Mouse (Mus musculus): Measurements from ENCODE around the gene Tmem219. TPM values are rescaled to one million over a fixed set of nuclear protein-coding genes. Genes with fewer than 3 reads are reported as not detected.

Tmem219 gene
- polyA plus RNA-seq, 1 experiment from 2014 or later: 16.5 TPM

DNA sequence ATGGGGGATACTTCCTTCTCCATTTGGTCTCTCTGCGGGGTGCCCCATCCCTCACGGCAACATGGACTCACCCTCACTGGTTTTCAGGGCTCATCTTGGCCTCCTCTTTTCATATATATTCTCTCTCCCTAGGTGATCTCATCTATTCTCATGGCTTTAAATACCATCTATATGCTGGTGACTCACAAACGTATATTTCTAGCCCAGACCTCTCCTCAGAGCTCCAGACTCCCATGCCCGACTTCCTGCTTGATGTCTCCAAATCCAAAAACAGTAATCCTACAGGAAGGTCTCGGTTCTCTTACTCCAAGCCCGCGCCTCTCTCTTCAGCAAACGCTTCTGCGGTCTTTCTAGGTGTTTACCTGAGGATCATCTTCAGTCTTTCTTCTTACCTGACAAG lies 79.4 kb downstream of the Tmem219 start:
- peaks cover 9% of the 10 kb centered on the region for H3K4me1 ChIP-seq (replicated peaks)
- ATAC-seq (ENCODE audit: low read depth): no peak
- no peaks in the 10 kb centered on the region for H3K9me3 ChIP-seq (replicated peaks)
- no peak overlapping the region for H3K4me2 ChIP-seq
- H3K4me3 ChIP-seq (replicated peaks): no peak overlapping the region
- no peaks in the 10 kb centered on the region for H3K36me3 ChIP-seq
- no peak overlapping the region for H3K27ac ChIP-seq
- no peak overlapping the region for H3K9ac ChIP-seq
- no peak for DNase-seq
- H3K27me3 ChIP-seq: peaks cover 45% of the 10 kb centered on the region
- WGBS (ENCODE audit: insufficient replicate concordance): 64% methylated on average over 9 of the region's 9 CpGs

Other genes with a start within 250 kb of the Tmem219 start
- 1.8 and 2.0 TPM in 2 replicates for gene Sult1a1, start 246.5 kb downstream of the Tmem219 start, polyA plus RNA-seq (2015; fragmentation: Nextera tagmentation; extraction: Ambion mirVana)
- gene Bola2, start 227.5 kb downstream of the Tmem219 start, polyA plus RNA-seq (2015; fragmentation: Nextera tagmentation; extraction: Ambion mirVana): 113 and 128 TPM in 2 replicates
- 3.6 and 4.2 TPM in 2 replicates for gene Slx1b, start 227.1 kb downstream of the Tmem219 start, polyA plus RNA-seq (2015; fragmentation: Nextera tagmentation; extraction: Ambion mirVana)
- gene Coro1a, start 215.1 kb downstream of the Tmem219 start, polyA plus RNA-seq (2015; fragmentation: Nextera tagmentation; extraction: Ambion mirVana): 73.1 and 78.7 TPM in 2 replicates
- 19.0 and 19.3 TPM in 2 replicates for gene Mapk3, start 163.3 kb downstream of the Tmem219 start, polyA plus RNA-seq (2015; fragmentation: Nextera tagmentation; extraction: Ambion mirVana)
- gene Gdpd3, start 156.6 kb downstream of the Tmem219 start, polyA plus RNA-seq (2015; fragmentation: Nextera tagmentation; extraction: Ambion mirVana): 0.37 and 0.64 TPM in 2 replicates
- gene Ypel3, start 146.0 kb downstream of the Tmem219 start, polyA plus RNA-seq (2015; fragmentation: Nextera tagmentation; extraction: Ambion mirVana): 68.4 and 77.3 TPM in 2 replicates
- 0.35 and 0.45 TPM in 2 replicates for gene Tbx6, start 141.4 kb downstream of the Tmem219 start, polyA plus RNA-seq (2015; fragmentation: Nextera tagmentation; extraction: Ambion mirVana)
- gene Ppp4c, start 130.4 kb downstream of the Tmem219 start, polyA plus RNA-seq (2015; fragmentation: Nextera tagmentation; extraction: Ambion mirVana): 133 and 141 TPM in 2 replicates
- gene Fam57b, start 125.2 kb downstream of the Tmem219 start, polyA plus RNA-seq (2015; fragmentation: Nextera tagmentation; extraction: Ambion mirVana): 0.10 and 0.13 TPM in 2 replicates
- gene 4930451I11Rik, start 91.3 kb downstream of the Tmem219 start, polyA plus RNA-seq (2015; fragmentation: Nextera tagmentation; extraction: Ambion mirVana): not detected in 2 replicates
- 0.12 and 0.29 TPM in 2 replicates for gene Doc2a, start 75.5 kb downstream of the Tmem219 start, polyA plus RNA-seq (2015; fragmentation: Nextera tagmentation; extraction: Ambion mirVana)
- 17.8 and 18.9 TPM in 2 replicates for gene Hirip3, start 60.9 kb downstream of the Tmem219 start, polyA plus RNA-seq (2015; fragmentation: Nextera tagmentation; extraction: Ambion mirVana)
- gene Ino80e, start 60.5 kb downstream of the Tmem219 start, polyA plus RNA-seq (2015; fragmentation: Nextera tagmentation; extraction: Ambion mirVana): 55.2 and 65.3 TPM in 2 replicates
- 11.6 and 12.9 TPM in 2 replicates for gene Taok2, start 38.2 kb downstream of the Tmem219 start, polyA plus RNA-seq (2015; fragmentation: Nextera tagmentation; extraction: Ambion mirVana)
- gene Kctd13, start 6.0 kb upstream of the Tmem219 start, polyA plus RNA-seq (2015; fragmentation: Nextera tagmentation; extraction: Ambion mirVana): 6.2 and 6.9 TPM in 2 replicates
- not detected in 2 replicates for gene Asphd1, start 26.7 kb upstream of the Tmem219 start, polyA plus RNA-seq (2015; fragmentation: Nextera tagmentation; extraction: Ambion mirVana)
- gene Sez6l2, start 27.6 kb upstream of the Tmem219 start, polyA plus RNA-seq (2015; fragmentation: Nextera tagmentation; extraction: Ambion mirVana): 0.06 and 0.09 TPM in 2 replicates
- 50.7 and 55.5 TPM in 2 replicates for gene Cdipt, start 53.0 kb upstream of the Tmem219 start, polyA plus RNA-seq (2015; fragmentation: Nextera tagmentation; extraction: Ambion mirVana)
- 0.37 and 0.65 TPM in 2 replicates for gene Cdiptos, start 53.2 kb upstream of the Tmem219 start, polyA plus RNA-seq (2015; fragmentation: Nextera tagmentation; extraction: Ambion mirVana)
- 7.8 and 8.6 TPM in 2 replicates for gene Mvp, start 91.7 kb upstream of the Tmem219 start, polyA plus RNA-seq (2015; fragmentation: Nextera tagmentation; extraction: Ambion mirVana)
- gene Pagr1b, start 93.6 kb upstream of the Tmem219 start, polyA plus RNA-seq (2015; fragmentation: Nextera tagmentation; extraction: Ambion mirVana): 0.27 TPM in 1 of 2 replicates, not detected in the other
- gene Pagr1a, start 94.4 kb upstream of the Tmem219 start, polyA plus RNA-seq (2015; fragmentation: Nextera tagmentation; extraction: Ambion mirVana): 38.7 and 50.1 TPM in 2 replicates
- gene Gm42742, start 98.2 kb upstream of the Tmem219 start, polyA plus RNA-seq (2015; fragmentation: Nextera tagmentation; extraction: Ambion mirVana): 5.1 and 11.3 TPM in 2 replicates
- gene Prrt2, start 98.3 kb upstream of the Tmem219 start, polyA plus RNA-seq (2015; fragmentation: Nextera tagmentation; extraction: Ambion mirVana): 0.22 and 0.47 TPM in 2 replicates
- 38.2 and 42.2 TPM in 2 replicates for gene Maz, start 104.1 kb upstream of the Tmem219 start, polyA plus RNA-seq (2015; fragmentation: Nextera tagmentation; extraction: Ambion mirVana)
- 109 and 122 TPM in 2 replicates for gene Kif22, start 119.6 kb upstream of the Tmem219 start, polyA plus RNA-seq (2015; fragmentation: Nextera tagmentation; extraction: Ambion mirVana)
- gene Zg16, start 164.4 kb upstream of the Tmem219 start, polyA plus RNA-seq (2015; fragmentation: Nextera tagmentation; extraction: Ambion mirVana): not detected in 2 replicates
- 7.0 and 7.3 TPM in 2 replicates for gene AI467606, start 168.4 kb upstream of the Tmem219 start, polyA plus RNA-seq (2015; fragmentation: Nextera tagmentation; extraction: Ambion mirVana)
- gene Qprt, start 199.3 kb upstream of the Tmem219 start, polyA plus RNA-seq (2015; fragmentation: Nextera tagmentation; extraction: Ambion mirVana): 44.4 and 49.1 TPM in 2 replicates
- gene Spn, start 214.9 kb upstream of the Tmem219 start, polyA plus RNA-seq (2015; fragmentation: Nextera tagmentation; extraction: Ambion mirVana): 8.2 and 8.7 TPM in 2 replicates